Mouse (Mus musculus) left cerebral cortex, postnatal 36 days (tissue): Measurements from ENCODE around the gene Dlg4. TPM values are rescaled to one million over a fixed set of nuclear protein-coding genes. Genes with fewer than 3 reads are reported as not detected.
"Not testable (repeated sequence)": the region's sequence is repeated elsewhere in the genome, so short reads cannot be mapped to it uniquely, and the experiment has no call there.

Experiments
- DNase-seq, 2 experiments: peaks; one replicate each; pipeline ENCODE4 v3.0.0; 2021 to 2022; ENCODE audit warnings: low spot score in 2 of 2, mixed read lengths in 1 of 2
- intact Hi-C: fragments of 180-260 bp; cut with DNase I; formaldehyde crosslinking; loops from one replicate; pipeline ENCODE4 v1.15.1; 2025
- total RNA-seq, 2 experiments: library from RNA; stranded (reverse); gene quantifications; 2 replicates each; pipeline ENCODE4 v1.2.3; 2021

The Dlg4 gene
- total RNA-seq, 2 experiments from 2014 or later = 867 to 894 TPM

DNA sequence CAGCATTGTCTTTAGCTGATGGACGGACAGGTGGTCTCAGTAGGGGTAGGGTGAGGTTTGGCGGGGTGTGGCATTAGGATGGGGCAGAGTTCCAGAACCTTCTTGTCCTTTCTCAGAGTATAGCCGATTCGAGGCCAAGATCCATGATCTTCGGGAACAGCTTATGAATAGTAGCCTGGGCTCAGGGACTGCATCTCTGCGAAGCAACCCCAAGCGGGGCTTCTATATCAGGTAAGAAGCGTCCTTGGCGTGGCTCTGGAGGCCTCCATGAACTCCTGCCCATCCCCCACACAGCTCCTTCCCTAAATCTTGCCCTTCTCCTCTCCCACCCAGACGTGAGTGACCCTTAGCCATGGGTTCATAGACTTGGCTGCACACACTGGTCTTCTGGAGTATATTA lies 22.9 kb downstream of the Dlg4 start:
- DNase-seq = no peak
- intact Hi-C loops = no loop called here

DNA sequence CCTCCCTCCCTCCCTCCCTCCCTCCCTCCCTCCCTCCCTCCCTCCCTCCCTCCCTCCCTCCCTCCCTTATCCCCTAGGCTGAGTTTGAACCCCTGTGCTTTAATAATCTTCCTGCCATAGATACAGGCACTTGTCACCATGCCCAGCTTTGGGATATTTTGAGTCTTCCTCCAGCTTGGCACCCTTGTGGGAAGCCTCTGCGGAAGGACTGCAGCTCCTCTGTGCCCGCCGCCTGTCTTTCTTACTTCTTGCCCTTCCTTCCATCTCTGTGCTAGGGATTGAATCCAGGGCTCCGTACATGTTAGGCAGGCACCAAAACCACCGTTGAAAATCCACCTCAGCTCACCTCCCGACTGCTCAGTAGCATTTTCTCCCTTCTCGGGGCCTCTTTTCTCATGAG lies 23.4 kb downstream of the Dlg4 start:
- intact Hi-C loops = no loop called here
- no peak for DNase-seq

DNA sequence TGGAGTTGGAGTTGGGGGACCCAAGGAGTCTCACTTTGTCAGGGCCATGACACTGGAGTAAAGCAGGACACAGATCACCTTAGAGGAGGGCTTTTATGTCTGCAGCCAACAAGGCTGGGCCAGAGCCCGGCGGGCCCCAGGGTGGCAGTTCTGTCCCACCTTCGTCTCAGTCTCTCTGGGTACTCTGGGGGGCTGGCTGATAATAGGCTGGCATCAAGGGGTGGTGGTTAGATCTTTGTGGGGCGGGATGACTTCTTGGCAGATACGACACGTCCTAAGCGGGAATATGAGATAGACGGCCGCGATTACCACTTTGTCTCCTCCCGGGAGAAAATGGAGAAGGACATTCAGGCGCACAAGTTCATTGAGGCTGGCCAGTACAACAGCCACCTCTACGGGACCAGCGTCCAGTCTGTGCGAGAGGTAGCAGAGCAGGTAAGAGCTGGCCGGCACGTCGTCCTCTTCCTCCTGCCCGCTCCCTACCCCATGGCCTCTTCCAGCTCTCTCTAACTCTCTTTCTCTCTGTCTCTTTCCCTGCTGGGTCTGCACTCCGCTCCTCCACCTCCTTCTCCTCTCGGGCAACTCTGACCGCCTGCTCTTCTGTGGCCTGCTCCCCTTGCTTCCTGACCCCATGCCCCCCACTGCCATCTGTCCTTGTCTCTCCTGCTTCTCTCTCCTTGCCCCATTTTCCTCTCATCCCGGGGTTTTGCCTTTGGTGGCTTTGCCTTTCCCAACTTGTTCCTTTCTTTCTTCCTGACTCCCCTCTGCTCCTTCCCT lies 25.8 kb downstream of the Dlg4 start:
- no peak for DNase-seq
- intact Hi-C loops = no loop called here

DNA sequence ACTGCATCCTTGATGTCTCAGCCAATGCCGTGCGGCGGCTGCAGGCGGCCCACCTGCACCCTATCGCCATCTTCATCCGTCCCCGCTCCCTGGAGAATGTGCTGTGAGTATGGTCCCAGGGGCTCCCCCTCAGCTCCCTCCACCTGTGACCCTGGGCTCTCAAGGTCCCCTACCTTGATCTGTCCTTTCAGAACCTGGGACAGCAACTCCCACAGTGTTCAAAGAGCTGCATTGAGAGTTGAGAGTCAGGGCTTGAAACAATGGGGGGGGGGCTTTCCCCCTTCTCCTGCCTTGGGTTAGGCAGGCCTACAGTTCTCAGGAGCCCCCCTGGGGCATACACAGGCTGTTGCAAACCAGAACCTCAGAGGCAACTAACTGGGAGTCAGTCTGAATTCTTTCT lies 26.9 kb downstream of the Dlg4 start:
- no peak for DNase-seq
- intact Hi-C loops = no loop called here

DNA sequence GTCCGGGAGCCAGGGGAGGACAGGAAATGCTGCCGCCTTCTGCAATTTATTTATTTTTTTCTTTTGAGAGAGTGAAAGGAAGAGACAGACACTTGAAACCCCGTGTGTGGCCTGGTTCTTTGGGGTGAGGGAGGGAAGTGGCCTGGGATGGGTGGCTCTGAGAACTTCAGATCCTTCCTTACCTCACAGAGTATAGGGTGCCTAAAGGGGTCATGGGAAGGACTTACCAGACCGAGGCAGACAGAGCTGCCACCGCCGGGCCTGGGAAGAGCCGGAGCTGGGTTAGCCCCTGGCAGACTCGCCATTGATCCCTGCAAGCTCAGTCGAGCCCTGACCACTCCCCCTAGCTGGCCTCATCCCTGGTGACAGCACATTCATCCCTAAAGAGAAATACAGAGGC lies 28.7 kb downstream of the Dlg4 start:
- DNase-seq = no peak
- intact Hi-C loops = no loop called here

DNA sequence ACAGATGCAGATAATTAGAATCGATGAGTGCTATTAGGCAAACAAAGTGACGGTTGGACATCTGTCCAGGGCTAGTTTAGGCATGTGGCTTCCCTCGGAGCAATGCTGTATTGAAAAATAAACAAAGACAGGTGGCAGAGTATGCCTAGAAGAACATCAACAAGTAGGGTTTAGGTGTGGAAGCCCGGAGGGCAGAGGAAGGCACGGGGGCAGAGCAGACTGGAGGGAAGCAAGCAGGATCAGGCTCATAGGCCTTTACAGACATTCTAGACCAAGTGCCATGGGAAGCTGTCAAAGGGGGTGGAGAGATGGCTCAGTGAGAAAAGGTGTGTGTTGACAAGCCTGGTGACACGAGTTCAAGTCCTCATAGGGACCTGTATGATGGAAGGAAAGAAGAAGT lies 32.6 kb downstream of the Dlg4 start:
- intact Hi-C loops = no loop called here

DNA sequence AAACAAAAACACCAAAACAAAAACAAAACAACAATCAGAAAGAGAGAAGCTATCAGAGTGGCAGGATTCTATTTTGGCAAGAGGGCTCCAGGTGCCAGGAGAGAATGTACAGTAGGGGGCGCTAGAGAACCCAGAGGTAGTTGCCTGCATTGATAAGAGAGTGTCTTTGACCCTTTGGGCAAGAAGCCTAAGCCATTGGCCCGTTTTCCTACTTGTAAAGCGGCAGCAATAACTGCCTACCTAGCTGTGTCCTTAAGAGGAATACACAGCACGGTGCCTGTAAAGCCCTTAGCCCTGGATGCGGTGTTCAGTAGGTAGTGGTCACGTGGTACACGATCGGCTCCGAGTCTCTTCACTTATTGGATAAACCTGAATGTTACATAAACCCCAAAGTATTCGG lies 33.1 kb downstream of the Dlg4 start:
- intact Hi-C loops = no loop called here
- no peak for DNase-seq

More for the DNA sequence above, 32.6 kb downstream of the Dlg4 start:
- no peak for DNase-seq

DNA sequence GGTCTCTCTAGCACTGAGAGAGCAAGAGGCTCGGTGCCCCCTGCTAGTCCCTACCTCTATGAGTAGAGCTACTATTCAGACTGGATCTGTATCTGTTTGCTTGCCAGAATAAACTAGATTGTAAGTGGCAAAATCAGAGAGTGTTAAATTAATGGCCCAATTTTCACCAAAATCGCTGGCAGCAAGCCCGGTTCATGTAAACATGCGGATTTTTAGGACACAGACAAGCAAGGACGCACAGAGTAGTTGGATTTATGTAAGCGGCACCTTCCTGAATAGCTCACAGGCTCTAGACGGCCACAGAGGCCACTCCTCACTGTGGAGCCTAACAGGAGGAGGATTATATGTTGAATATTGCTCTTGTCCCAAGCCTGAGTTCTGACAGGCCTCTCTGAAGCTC lies 36.4 kb downstream of the Dlg4 start:
- no peak for DNase-seq
- intact Hi-C loops = no loop called here

DNA sequence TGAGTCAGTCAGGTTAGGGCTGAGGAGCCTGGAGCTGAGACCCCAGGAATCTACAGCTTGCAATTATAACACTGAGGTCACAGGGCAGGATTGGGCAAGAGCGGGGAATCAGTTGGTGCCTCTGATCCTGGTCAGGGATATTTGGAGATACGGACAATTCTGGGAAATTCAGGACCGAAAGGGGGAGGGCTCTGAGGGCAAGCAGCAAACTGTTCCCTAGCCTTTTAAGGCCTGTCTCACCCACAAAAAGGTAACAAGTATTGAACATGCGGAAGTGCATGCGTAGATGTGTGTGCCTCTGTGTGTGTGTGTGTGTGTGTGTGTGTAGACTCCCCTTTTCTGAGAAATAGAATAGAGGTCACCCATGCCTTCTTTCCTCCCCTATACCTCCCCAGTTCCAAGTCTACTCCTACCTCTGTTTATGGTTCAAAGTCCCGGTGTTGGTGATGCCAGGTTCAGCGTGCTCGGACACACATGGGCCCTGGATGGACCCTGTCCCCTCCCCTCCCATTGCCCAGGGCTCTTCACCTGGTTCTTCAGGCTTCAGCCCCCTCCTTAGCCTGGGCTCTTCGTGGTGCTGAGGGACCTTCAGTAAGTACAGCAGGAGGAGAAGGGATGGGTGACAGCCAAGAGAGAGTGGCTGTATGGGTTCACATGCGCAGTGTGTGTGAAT lies 37.3 kb downstream of the Dlg4 start, which contains the start of gene Asgr1:
Gene Asgr1 (plus strand): TSS at position 188 of the 673 bp plus-strand sequence.
- intact Hi-C loops = no loop called here
- DNase-seq = no peak

DNA sequence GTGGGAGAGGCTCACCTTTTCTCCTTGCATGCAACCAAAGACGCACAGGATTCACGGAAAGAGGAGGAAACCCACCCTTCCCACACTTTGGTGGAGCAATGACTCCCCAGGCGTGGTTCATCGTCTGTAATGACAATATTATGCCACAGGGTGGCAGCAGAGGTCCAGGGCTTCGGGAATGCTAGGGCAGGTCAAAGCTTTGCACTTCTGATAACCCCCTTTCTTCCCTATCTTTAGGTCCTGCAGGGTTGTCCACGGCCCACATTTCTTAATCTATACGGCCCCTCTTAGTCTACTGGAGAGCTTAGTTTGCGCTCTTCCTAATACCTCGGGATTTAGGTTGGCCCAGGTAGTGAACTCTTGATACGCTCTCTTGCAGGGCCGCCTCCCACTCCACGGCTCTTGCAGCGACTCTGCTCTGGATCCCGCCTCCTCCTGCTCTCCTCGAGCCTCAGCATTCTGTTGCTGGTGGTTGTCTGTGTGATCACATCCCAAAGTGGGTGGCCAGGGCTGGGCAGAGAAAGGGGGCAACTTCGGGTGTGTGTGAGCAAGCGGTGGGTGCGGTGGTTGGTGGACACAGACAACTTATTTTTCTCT lies 39.0 kb downstream of the Dlg4 start:
- intact Hi-C loops = loop anchor here (5.0 kb wide), 1 partner anchor 157 kb away; the partner anchor contains the start of gene Slc16a11
- DNase-seq = peak in 1 of 2 experiments; percentile 55

DNA sequence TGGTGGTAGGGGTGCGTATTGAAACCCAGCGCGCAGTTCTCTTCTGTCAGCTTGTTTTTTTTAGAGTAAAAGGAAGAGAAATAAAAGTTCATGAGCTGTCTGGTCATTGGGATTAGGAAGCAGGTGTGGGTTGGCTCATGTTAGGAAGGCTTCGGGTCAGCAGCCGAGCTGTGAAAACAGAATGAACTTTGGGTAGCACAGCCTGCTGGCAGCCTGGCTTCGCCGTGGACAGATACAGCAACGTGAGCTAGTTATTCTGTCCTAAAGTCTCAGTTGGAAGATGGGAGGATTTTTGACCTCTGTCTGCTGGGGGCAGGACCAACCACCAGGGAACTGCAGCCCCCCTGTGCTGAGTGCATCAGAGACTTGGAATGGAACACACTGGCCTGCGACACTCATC lies 41.1 kb downstream of the Dlg4 start:
- DNase-seq = no peak
- intact Hi-C loops = loop anchor here (5.0 kb wide), 1 partner anchor 154 kb away; the partner anchor contains the start of gene Slc16a11

DNA sequence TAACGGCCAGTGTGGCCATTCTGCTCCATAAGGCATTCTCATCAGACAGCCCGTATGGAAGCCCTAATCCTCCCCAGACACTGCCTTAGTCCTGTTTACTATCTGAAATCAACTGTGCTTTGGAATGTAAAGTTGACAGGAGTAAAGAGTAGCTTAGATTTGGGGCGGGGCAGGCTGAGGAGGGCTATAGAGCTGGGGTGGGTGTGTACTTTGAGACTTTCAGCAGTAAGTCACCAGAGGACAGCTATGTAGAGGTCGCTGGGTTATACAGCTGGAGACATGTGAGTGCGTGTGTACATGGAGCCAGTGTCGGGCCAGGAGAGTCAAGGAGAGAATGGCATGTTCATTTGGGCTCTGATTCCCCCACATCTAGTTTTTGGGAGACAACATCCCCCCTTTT lies 43.2 kb downstream of the Dlg4 start:
- no peak for DNase-seq
- intact Hi-C loops = loop anchor here (5.0 kb wide), 1 partner anchor 152 kb away; the partner anchor contains the start of gene Slc16a11

DNA sequence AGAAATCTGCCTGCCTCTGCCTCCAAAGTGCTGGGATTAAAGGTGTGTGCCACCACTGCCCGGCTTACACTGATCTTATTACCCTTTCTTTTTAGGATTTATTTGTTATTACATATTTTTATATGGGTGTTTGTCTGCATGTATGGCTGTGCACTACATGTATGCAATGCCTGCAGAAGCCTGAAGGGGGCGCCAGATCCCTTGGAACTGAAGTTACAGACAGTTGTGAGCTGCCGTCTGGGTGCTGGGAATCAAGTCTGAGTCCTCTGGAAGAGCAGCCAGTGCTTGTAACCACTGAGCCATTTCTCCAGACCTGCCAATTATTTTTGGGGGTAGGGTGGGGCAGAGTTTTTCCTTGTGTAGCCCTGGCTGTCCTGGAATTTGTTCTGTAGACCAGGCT lies 46.3 kb downstream of the Dlg4 start:
- intact Hi-C loops = no loop called here
- no peak for DNase-seq

DNA sequence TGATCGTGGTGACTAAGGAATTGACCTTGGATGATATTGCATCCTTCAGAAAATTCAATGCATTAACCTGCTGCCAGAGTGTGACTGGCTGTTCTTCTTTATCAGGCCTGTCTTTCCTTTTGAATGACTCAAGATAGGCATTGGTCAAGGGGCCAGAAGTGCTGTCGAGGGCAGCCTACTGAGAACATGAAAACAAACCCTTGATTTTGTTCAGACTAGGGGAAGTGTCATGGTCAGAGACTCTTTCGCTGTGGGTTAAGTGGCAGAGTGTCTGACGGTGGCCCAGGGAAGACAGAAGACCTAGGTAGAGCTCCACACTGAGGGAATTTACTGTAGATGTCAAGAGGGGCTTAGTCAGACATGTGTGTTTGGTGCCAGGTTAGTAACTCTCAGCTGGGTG lies 50.0 kb downstream of the Dlg4 start:
- intact Hi-C loops = no loop called here
- DNase-seq = no peak

DNA sequence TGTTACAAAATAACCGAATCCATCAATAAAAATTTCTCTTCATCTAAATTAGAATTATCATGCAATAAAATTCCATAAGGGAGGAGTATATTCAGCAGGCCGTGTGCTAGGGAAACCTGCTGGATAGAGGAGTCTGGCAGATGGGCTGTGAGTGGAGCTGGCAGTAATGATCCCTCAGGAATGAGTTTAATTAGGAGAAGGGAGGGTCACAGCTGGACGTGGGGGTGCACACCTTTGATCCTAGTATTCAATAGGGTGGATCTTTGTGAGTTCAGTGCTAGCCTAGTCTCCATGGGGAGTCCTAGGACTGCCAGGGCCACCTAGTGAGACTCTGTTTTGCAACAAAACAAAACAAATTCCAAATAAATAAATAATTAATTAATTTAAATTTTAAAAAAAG lies 51.5 kb downstream of the Dlg4 start:
- DNase-seq = no peak
- intact Hi-C loops = no loop called here

DNA sequence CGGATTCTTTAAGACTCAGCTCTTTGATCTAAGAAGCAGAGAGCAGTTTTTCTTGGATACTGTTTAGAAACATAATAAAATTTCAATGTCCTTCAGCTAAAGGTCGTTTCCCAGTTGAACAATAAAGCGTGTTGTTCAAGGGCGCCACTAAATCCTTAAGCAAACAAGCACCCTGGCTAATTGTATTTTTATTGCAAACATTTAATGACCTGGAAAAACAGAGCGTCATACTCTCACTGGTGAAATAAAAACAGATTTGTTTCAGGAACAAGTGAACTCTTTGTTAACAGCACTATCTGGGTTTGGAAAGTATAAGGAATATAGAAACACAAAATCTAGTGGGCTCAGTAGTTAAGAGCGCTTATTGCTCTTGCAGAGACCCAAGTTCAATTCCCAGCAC lies 53.3 kb downstream of the Dlg4 start:
- DNase-seq = no peak
- intact Hi-C loops = loop anchor here (10.0 kb wide), 1 partner anchor 265 kb away; no protein-coding TSS in a partner anchor

DNA sequence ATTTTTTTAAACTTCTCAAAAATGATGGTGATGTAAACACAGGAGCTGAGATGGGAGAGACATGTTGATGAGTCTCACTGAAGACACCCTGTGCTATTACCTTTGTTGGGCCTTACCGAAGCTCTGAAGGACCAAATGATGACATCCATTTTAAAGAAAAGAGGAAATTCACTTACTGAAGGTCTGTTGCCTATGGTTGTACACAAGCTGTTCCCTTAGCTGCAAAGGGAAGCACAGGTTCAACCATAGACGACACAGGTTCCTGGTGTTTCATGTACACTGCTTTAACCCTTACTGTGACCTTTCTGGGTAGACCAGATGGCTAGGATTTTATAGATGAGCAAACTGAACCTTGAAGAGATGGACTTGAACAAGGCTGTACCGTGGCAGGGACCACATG lies 53.9 kb downstream of the Dlg4 start:
- intact Hi-C loops = loop anchor here (10.0 kb wide), 1 partner anchor 264 kb away; no protein-coding TSS in a partner anchor

DNA sequence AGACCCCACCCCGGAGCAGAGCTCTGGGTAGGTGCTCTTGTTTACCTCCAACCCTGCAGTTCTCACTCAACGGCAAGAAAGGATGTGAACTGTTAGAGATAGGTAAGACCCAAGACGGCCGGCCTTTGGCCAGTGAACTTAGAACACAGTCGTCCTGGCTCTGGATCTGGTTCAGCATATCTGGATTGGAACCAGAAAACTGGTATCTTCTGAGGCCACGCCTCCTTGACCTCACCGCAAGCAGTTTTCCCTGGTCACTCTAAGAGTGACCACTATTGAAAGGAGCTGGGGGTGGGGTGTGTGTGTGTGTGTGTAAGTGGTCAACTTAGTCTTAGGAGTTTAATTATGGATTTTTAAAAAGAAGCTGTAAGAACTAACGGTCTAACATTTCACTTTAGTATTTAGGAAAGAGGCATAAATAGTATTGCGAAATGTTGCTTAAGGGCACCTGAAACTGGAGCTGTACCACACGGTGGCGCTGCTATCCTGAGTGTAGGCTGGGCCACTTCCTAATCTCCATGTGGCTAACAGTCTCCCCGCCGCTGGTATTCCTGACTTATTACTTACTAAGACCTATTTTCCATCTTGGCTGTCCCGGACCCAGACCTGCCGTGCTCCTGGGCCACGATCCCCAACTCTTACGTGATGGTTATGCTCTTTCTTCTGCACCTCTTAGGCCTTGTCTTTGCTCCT lies 57.8 kb downstream of the Dlg4 start:
- intact Hi-C loops = loop anchor here (1.0 to 10.0 kb wide), 3 partner anchors 105 to 260 kb away; no protein-coding TSS in a partner anchor

More for the DNA sequence above, 53.9 kb downstream of the Dlg4 start:
- DNase-seq = not testable (repeated sequence)

DNA sequence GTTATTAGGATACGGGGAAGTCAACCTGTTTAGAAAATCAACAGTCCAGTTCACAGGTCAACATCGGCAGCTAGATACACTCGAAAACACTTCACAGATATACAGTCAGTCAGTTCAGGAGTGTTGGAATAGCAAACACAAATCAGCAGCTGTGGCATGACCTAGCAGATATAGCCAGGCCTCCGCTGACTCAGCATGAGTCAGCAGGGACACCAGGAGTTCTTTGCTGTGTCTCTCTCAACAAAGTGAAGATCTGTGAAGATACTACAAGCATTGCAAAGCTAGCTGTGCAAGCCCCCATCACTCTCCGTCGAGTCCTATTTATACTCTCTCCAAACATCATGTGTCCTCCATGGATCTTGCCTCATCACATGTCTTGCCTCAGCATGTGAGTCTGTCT lies 58.8 kb downstream of the Dlg4 start:
- intact Hi-C loops = loop anchor here (2.0 to 10.0 kb wide), 2 partner anchors 125 to 259 kb away; no protein-coding TSS in a partner anchor
- no peak for DNase-seq

More for the DNA sequence above, 57.8 kb downstream of the Dlg4 start:
- DNase-seq = peak; percentile 63 to 68

DNA sequence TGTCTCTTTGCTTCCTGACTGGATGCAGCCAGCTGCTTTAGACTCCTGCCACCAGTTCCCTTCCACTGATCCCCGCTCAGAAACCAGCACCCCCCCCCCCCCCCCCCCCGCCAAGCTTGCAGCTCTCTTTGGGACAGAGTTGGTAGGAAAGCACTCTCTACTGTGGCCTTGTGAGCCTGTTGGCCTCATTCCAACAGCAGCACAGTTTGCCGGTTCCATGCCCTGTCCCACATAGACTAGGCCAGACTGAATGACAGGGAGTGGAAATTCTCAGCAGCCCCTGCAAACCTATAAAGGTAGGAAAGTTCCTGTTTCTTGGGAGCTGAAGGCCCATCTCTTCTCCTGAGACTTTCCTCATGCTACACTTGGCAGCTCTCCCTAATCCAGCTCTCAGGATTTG lies 60.7 kb downstream of the Dlg4 start:
- DNase-seq = no peak
- intact Hi-C loops = loop anchor here (10.0 kb wide), 1 partner anchor 257 kb away; no protein-coding TSS in a partner anchor
